Mouse (Mus musculus): ENCODE results near the gene Rdh5. TPM values are rescaled to one million over a fixed set of nuclear protein-coding genes. Genes with fewer than 3 reads are reported as not detected.

Rdh5 gene
- total RNA-seq, 2 experiments from 2014 or later, result 8.6 to 9.5 TPM

DNA sequence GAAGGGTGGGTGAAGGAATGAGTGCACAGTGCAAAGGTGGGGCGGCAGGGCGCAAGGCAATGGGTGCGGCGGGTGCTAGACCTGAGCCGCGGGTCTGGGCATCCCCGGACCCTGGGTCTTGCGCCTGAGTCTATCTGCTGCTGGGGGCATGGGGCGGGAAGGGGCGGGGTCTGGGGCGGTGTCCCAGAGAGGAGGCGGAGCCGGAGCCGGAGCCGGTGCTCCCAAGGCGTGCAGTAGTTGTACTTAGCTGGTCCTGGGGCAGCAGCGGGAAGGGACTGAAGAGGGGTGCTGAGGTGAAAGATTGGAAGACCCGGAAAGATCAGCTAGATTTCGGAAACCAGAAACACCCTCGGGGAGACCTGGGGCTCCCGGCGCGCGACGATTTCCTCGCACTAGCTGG, 10.9 kb upstream of the Rdh5 start, which contains the start of gene Itga7:
TSS of gene Itga7 (plus strand) at position 245 of the 400 bp plus-strand sequence.
- intact Hi-C loops (cut with DNase I), result no loop called here

DNA sequence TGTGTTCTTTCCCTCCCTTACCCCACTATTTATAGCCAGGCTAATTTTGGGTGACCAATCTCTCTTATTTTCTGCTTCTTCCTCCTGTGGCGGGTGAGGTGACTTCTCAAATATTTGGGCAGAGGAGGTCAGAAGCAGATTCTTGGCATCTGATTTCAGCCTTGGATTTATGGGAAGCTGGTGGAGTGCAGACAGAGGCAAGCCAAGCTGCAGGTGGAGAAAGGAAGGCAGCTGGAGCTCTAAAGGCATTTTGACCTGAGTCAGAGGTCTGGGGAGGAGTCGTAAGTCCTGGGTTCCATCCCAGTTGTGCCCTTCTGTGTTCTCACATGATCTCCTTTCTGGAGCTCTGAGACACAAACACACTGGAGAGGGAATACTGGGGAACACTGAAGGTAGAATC, 8.8 kb upstream of the Rdh5 start:
- intact Hi-C loops (cut with DNase I), result no loop called here
- peak in 1 of 2 experiments; percentile 20 for DNase-seq

More for the DNA sequence above, 10.9 kb upstream of the Rdh5 start, which contains the start of gene Itga7:
- peak; percentile 64 for DNase-seq

DNA sequence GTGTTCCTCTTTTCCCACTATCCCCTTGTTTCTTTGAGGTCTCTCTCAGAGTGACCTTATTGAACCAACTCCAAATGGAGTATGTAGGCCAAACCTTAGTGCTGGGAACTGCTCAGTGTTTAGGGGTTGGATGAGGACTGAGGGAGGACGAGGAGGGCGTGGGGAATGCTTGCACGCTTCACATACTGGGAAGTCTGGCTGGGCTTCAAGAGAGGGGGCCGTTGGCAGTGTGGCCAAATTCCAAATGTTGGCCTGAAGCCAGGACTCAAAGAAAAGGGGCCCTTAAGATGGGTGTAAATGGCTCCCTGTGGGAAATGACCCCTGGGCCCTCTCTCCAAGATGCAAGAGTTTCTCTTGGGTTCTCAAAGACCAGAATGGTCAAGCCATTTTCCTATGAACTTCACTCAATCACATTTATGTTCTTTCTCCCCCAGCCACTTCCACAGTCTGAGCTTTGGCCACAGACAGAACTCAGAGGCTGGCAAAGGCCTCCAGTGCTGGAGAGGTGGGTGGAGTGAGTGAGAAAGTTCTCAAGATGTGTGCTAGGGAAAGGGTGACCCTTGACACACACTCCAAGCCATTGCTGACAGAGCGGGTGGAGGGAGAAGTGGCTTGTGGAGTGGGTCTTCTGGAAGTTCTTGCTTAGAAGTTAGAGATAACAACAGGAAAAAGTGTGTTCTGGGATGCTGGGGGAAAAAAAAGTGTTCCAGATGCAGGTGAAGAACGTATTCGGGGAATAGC, 7.1 kb upstream of the Rdh5 start:
- intact Hi-C loops (cut with DNase I), result no loop called here
- peak in 1 of 2 experiments; percentile 35 for DNase-seq

DNA sequence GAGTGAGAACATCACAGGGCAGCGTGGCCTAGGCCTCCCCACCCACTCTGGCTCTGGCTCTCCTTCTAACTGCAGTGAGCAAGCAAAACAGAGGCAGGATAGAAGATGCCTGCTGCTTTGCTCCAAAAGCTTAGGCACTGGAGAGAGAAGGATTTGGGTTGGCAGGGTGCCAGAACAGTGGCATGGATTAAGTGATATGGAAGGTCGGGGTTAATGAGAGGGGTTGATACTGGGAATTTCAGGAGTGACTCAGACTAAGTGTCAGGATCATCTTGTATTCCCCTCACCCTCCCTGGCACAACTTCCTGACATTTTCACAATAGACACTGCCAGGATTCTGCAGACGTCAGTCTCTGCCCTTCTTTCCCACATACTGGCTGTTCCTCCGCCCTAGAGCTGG, 5.7 kb upstream of the Rdh5 start:
- peak in 1 of 2 experiments; percentile 22 for DNase-seq
- intact Hi-C loops (cut with DNase I), result no loop called here

DNA sequence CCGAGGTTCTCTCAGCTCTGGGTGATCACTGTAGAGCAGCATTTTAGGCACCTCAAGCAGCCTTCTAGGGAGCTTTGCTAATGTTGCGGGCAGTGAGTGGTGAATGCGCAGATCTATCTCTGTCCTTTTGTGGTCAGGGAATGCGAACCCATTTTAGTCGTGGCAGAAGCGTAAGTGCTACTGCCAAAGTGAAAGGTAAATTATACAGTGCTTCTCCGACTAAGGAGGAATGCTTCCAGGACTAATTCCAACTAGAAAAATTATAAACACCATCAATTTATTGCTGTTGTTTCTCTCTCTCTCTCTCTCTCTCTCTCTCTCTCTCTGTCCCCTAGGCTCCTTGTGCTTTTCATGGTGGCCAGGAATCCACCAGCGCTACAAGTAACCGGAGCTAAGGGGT, 1.2 kb upstream of the Rdh5 start, which contains the start of gene Bloc1s1:
TSS of gene Bloc1s1 (minus strand) at position 101 of the 400 bp plus-strand sequence.
- intact Hi-C loops (cut with DNase I), result no loop called here

DNA sequence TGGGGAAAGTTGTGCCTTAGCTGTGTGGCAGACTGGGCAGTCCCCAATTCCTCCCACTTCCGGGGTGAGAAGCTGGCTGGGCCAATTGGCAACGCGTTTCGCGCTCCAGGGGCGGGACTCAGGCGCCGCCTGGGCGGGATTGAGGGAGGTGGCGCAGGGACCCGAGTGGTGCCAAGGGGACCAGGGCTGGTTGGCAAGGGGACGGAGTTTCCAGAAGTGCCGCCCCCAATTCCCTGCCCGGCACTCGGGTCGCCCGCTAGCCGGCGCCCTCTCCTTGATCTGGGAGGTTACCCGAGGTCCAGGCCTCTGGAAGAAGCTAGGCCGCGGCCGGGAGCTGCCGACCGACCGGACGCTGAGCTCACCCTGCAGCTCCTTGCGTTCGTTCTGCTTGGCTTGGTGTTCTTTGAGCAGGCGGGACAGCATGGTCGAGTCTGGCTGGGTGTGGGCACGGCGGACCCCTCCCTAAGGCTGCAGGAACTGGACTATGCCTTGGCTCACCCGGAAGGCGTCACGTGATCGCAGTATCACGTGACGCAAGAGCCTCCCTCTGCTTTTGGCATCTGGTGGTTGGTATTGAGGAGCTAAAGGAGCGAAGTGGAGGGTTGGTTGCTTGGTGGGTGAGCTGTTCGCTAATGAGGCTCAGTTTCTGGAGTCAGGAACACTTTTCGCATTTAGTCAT, 464 bp upstream of the Rdh5 start:
- intact Hi-C loops (cut with DNase I), result no loop called here
- DNase-seq, result peak; percentile 94 to 97

More for the DNA sequence above, 1.2 kb upstream of the Rdh5 start, which contains the start of gene Bloc1s1:
- no peak for DNase-seq

DNA sequence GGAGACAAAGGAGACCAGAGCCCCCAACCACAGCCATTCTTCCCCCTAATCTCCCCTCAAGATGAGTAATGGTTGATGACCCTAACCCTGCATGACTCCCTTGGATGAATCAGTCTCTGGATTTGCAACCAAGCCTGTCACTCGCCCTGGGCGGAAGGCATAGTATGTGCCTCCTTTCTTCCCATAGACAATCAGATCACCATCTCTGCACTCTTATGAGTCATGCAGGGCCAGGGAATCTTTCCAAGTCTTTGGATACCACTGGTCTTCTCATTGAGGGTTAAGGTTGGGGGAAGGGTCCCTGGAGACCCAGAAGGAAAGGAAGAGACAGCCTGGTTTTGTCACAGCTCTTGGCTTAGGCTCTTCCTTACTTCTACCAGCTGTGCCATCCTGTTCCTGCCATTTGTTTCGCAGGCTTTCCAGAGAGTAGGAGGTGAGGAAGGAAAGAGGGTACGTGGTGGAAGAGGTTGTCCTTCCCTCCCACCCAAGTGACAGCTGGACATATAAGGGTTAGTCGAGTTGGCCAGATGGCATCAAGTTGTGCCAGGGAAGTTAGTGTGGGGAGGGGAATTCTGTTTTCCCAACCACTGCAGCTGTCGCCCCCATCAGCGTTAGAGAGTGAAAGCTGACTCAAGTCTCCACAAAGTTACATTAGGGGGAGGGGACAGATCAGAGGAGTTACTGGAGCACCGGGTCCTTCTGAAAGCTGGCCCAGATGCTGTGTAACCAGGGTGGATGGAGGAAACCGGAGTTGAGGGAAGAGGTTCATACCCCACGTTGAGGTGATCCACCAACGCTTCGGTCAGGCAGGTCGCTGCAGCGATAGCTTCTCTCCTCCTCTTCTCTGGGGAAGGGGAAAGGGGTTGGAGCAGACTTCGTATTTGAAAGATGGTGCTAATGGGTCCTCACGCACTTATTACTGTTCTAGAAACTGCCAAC, 536 bp downstream of the Rdh5 start:
- intact Hi-C loops (cut with DNase I), result no loop called here
- DNase-seq, result no peak

DNA sequence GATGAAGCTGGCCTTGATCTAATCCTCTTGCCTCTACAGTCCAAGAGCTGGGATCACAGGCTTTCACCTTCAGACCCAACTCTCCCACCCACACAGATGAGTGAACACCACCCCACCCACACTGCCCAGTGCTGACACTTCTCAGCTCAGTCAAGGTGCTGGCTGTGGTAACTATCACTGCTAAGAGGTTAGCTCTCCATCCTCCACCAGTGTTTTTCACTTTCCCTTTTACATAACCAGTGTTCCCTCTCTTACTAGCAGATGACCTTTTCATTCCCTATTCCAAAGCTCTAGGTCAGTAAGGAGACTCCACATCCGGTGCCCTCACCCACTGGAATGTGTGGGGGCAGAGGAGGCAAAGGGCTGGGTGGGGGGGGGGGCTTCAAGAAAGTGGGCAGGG, 1.4 kb downstream of the Rdh5 start:
- no peak for DNase-seq
- intact Hi-C loops (cut with DNase I), result no loop called here

DNA sequence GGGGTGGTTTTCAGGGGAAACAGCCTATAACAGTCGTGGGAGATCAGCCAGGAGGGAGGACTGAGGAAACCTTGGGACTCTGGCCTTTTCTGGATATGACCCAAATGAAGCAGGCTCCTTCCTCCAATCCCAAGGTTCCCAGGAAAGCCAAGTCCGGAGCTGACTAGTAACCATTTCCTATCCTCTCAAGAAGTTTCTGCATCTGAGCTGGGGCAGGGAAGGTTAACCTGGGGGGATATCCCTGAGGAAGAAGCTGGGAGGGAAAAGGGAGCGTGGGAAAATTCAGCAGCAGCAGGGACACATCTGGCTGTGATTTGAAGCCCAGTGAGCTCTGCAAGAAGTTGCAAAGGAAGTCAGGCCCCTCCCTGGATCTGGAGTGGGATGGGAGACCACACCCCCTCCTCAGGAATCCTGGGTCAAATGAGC, 1.9 kb downstream of the Rdh5 start:
- DNase-seq, result peak in 1 of 2 experiments; percentile 49
- intact Hi-C loops (cut with DNase I), result no loop called here

DNA sequence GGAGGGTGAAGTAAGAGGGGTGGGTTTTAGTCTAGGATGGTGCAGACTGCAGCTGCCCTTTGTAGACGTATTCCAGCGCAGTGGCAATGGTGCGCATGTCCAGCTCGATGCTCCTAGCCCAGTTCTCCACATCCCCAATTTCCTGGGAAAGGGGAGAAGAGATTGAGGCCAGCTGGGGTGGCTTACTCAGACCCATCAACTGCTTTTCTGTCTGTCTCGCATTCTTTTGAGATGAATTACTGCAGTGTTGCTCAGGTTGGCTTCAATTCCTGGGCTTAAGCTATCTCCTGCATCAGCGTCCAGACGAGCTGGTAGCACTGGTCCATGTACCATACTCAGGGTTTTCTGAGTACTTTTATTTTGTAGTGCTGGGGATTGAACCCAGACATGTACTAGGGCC, 2.7 kb downstream of the Rdh5 start:
- DNase-seq, result no peak
- intact Hi-C loops (cut with DNase I), result loop anchor here (5.0 kb wide), 1 partner anchor 57 kb away; no protein-coding TSS in a partner anchor

DNA sequence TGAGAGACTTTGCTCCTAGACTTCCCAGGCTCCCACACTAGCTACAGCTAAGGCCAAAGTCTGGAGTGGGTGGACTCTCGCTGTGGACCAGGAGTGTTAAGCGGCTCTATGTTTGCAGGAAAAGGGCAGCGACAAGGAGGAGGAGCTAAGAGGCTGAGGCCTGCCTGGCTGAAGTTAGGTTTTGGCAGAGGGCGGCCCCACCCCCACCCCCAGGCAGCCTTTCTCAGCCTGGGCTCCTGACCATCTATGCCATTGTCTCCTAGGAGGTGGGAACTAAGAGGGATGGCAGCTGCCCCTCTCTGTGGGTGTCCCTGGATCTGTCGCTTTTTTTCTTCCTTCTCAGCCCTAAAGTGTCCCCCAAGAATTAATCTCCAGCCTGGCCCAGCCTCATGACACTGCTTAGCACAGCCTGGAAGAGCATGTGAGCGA, 3.5 kb downstream of the Rdh5 start:
- intact Hi-C loops (cut with DNase I), result loop anchor here (5.0 kb wide), 1 partner anchor 58 kb away; no protein-coding TSS in a partner anchor
- peak; percentile 49 to 50 for DNase-seq

DNA sequence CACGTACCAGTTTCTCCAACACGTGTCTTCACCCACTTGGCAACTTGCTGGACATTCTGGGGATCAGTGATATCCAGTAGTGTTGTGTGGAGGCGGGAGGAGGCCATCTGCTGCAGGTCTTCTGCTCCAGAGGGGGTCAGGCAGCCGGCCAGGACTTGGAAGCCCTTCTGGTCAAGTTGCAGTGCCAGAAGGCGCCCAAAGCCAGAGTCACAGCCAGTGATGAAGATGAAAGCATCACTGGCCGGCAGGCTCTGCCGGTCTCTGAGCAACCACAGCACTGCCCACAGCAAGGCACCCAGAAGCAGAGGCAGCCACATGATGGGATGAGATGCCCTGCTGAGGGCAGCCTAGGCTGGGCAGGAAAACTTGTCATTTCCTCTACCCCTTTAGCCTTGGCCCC, 4.4 kb downstream of the Rdh5 start:
- intact Hi-C loops (cut with DNase I), result loop anchor here (5.0 kb wide), 1 partner anchor 59 kb away; no protein-coding TSS in a partner anchor

DNA sequence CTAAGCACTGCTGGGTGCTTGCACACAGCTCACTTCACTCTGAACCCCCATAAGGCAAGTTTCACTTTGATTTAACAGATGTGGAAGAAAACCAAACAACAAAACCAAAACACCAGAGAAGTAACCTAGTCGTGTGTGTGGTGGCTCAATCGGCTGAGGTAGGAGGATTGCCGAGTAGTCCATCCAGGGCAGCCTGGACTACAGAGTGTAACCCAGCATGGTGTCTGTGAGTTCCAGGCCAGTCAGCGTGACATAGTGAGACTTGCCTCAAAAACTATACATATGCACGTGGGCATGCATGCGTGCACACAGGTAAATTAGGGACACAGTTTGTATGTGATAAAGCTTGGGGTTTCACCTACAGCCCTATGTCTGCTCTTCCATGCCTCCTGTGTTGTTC, 5.3 kb downstream of the Rdh5 start:
- no peak for DNase-seq
- intact Hi-C loops (cut with DNase I), result loop anchor here (5.0 kb wide), 1 partner anchor 60 kb away; no protein-coding TSS in a partner anchor

More for the DNA sequence above, 4.4 kb downstream of the Rdh5 start:
- peak; percentile 58 to 59 for DNase-seq

DNA sequence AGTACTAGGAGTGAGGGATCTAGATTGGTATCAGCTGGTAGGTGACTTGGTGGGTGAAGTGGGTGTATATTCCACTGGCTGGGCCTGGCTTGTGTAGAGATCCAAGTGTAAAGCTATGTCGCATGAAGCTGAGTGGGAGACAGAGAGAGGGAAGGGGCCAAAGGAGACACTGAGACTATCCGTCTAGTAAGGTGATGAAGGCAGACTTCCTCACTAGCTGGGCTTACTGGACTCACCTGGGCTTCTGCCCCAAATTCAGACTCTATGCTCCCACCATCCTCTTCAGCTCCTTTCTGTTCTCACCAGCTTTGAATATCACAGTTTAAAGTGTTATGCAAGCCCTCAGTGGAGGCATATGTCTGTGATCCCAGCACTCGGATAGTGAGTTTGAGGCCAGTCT, 6.0 kb downstream of the Rdh5 start:
- DNase-seq, result no peak
- intact Hi-C loops (cut with DNase I), result loop anchor here (5.0 kb wide), 1 partner anchor 61 kb away; no protein-coding TSS in a partner anchor

DNA sequence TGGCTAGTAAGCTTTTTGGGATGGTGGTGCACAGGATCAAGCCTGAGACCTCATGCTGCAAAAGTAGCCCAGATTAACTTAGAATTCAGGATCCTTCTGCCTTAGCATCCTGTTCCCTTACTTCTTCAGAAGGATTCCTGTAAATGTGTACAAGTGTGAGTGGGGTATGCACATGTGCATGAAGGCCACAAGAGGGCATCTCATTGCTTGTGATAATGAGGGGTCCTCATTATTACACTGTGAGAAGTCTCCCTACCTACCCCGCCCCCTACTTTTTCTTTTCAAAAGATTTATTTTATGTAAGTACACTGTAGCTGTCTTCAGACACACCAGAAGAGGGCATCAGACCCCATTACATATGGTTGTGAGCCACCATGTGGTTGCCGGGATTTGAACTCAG, 7.1 kb downstream of the Rdh5 start:
- intact Hi-C loops (cut with DNase I), result loop anchor here (5.0 kb wide), 1 partner anchor 62 kb away; no protein-coding TSS in a partner anchor
- no peak for DNase-seq

DNA sequence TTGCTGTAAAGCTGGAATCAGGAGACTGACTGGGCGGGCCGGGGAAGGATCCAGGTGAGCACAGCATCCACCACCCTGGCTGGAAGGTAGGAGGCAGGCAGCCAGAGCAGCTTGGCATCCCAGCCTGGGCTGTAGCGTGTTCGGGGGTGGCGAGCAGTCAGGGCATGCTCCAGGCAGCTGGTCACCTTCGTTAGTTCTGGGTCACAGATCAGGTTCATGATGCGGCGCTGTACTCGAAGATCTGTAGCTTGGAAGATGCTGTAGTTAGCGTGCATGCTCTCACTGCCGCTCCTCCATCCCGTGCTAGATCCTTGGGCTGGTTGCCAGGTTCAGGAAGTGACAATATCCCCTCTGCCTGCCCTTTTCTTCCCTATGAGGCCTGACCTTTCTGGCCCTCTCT, 9.0 kb downstream of the Rdh5 start:
- intact Hi-C loops (cut with DNase I), result loop anchor here (2.0 kb wide), 1 partner anchor 23 kb away; no protein-coding TSS in a partner anchor
- peak in 1 of 2 experiments; percentile 26 for DNase-seq

DNA sequence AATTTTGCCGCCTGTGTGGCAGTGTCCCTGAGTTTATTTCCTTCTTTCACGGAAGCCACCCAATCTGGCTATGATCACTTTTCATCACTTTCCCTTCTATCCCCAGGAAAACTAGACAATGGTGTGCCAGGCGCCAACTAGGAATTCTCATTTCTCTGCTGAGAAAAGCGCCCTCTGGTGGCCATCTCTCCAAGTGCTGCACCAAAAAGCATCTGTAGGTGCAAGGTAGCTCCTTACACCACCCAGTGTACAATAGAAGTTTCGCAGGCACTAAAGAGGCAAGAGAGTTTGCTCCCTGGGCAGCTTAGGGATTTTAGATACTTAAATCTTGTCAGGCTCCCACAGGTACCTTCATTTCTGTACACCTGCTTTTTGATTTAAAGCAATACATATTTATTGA, 9.5 kb downstream of the Rdh5 start:
- intact Hi-C loops (cut with DNase I), result loop anchor here (2.0 kb wide), 1 partner anchor 24 kb away; no protein-coding TSS in a partner anchor
- DNase-seq, result peak; percentile 85 to 94

DNA sequence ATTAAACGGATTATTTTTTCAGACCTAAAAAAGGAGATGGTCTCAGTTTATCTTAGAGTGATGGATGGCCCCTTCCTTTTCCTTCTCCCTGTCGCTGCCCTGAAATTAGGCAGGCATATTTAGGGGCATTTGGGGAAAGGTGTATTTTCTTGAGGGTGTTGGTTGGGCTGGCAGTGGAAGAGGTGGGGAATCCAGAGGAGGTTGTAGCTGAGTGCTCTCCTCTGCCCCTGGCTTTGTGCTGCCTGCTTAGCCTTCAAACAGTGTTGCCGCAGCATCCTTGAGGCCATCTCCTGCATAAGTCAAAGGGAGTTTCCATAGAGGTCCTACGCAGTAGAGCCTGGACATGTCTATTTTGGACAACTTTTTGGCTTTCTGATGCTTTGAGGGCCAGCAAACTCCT, 9.9 kb downstream of the Rdh5 start:
- DNase-seq, result no peak
- intact Hi-C loops (cut with DNase I), result loop anchor here (2.0 kb wide), 1 partner anchor 24 kb away; no protein-coding TSS in a partner anchor

DNA sequence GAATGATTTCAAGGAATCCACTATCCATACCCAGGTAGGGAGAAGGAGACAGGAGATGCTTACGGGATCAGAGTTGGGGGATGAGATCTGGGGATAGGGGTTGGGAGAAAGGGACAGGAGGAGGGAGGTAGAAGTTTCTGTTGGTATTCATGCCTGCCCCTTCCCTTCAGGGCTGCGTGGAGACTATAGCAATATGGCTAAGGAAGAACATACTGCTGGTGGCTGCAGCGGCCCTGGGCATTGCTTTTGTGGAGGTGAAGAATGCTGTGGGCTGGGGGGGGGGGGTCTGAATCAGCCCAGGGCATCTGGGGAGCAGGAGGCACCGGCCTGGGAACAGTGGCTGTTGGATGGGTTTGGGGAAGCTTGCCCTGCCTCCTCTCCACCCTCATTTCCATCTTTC, 10.4 kb downstream of the Rdh5 start:
- no peak for DNase-seq
- intact Hi-C loops (cut with DNase I), result loop anchor here (2.0 kb wide), 1 partner anchor 25 kb away; no protein-coding TSS in a partner anchor

DNA sequence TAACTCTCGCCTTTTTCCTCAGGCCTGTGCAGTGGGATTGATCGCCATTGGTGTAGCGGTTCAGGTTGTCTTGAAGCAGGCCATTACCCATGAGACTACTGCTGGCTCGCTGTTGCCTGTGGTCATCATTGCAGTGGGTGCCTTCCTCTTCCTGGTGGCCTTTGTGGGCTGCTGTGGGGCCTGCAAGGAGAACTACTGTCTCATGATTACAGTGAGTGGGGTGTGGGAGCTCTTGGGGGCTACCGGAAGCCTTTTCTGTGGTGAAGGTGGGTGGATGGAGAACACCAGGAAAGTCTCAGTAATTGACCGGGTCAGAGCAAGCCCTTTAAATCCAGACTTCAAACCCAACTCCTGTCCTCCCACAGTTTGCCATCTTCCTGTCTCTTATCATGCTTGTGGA, 11.3 kb downstream of the Rdh5 start:
- no peak for DNase-seq
- intact Hi-C loops (cut with DNase I), result no loop called here

Measured in heart, postnatal 14 days (tissue).